Mouse (Mus musculus) liver, embryonic 11.5 days (tissue): ENCODE results near the gene Zbtb12. TPM values are rescaled to one million over a fixed set of nuclear protein-coding genes. Genes with fewer than 3 reads are reported as not detected.
"Not testable (repeated sequence)": the region's sequence is repeated elsewhere in the genome, so short reads cannot be mapped to it uniquely, and the experiment has no call there.

Experiments
- ATAC-seq: fragments of 200-750 bp; cut with Nextera tagmentation; replicated peaks from 2 replicates; pipeline ENCODE4 v1.8.0; 2017; ENCODE audit warnings: moderate number of reproducible peaks, mild to moderate bottlenecking, moderate TSS enrichment, moderate library complexity; ENCODE audit not compliant: low FRiP score
- DNase-seq: peaks from one replicate; pipeline ENCODE4 v3.0.0-alpha.2; 2017; ENCODE audit warnings: low spot score
- H3K27ac ChIP-seq: fragments of 300-500 bp; sonication (generic); 2 replicates; pipeline ENCODE4 v1.5.1; 2014; ENCODE audit warnings: mild to moderate bottlenecking, low read depth, low read length, control low read depth
- H3K27me3 ChIP-seq: fragments of 300-500 bp; sonication (generic); replicated peaks from 2 replicates; pipeline ENCODE4 v1.6.1; 2014; ENCODE audit warnings: low read length, mixed read lengths; ENCODE audit not compliant: control insufficient read depth, insufficient read depth
- H3K36me3 ChIP-seq: fragments of 300-500 bp; sonication (generic); 2 replicates; pipeline ENCODE4 v1.6.1; 2014; ENCODE audit warnings: mild to moderate bottlenecking, low read length, moderate library complexity, mixed read lengths; ENCODE audit not compliant: control insufficient read depth, insufficient read depth
- H3K4me1 ChIP-seq: fragments of 300-500 bp; sonication (generic); replicated peaks from 2 replicates; pipeline ENCODE4 v1.6.1; 2014; ENCODE audit warnings: low read length, mixed read lengths; ENCODE audit not compliant: control insufficient read depth, insufficient read depth
- H3K4me2 ChIP-seq: fragments of 300-500 bp; sonication (generic); 2 replicates; pipeline ENCODE4 v1.6.1; 2014; ENCODE audit warnings: mild to moderate bottlenecking, control low read depth, moderate library complexity
- H3K4me3 ChIP-seq: fragments of 300-500 bp; sonication (generic); 2 replicates; pipeline ENCODE4 v1.5.1; 2014; ENCODE audit warnings: low read depth, low read length, control low read depth
- H3K9ac ChIP-seq: fragments of 300-500 bp; sonication (generic); 2 replicates; pipeline ENCODE4 v1.6.1; 2014; ENCODE audit warnings: low read depth, low read length, control low read depth
- H3K9me3 ChIP-seq: fragments of 300-500 bp; sonication (generic); 2 replicates; pipeline ENCODE4 v1.6.1; 2016; ENCODE audit warnings: low read length, inconsistent platforms, mixed read lengths; ENCODE audit not compliant: control insufficient read depth
- WGBS: fragments of 180-500 bp; shearing (Covaris S2); extraction: QIAGEN DNeasy Blood & Tissue Kit; methylation state at CpG from one replicate; pipeline ENCODE4 v1.1.7; 2014; 5-methylcytosine and 5-hydroxymethylcytosine counted together
- polyA plus RNA-seq: library from polyadenylated mRNA; unstranded; fragments of >200 nt; fragmentation: Nextera tagmentation; extraction: Ambion mirVana; gene quantifications from 2 replicates; pipeline ENCODE4 v1.2.1, GENCODE M21; 2014

Gene Zbtb12
- polyA plus RNA-seq = 0.45 and 0.86 TPM in 2 replicates

DNA sequence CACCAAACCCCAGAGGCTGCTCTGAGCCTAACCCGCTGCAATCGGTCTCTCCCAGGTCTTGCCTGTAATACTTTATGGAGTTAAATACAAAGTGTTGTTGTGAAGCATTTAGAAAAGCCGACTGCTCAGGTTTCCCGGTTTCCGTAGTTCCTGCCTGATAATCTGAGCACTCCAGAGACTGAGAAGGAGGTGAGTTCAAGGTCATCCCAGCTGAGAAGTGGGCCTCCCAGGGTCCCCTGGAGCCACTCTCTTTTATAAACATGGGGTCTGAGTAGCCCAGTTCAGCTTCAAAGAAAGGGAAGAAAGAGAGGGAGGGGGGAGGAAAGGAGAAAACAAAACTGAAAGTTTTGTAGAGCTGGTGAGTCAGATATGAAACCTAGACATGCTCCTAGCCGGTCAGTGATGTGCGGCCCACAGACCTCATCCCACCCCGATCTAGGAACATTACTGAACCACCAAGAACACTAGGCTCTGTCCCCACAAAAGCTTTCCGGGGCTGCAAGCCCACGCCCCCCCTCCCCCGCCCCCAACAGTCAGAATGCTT, at the start of gene Zbtb12:
TSS of gene Zbtb12 (plus strand) at position 148 of the 544 bp plus-strand sequence.
- Histone ChIP-seq H3K4me2 (no peak within 1 kb of the TSS), H3K4me1 (peaks cover 5% of the 10 kb centered on the region; the same call in 1 of the 2 replicates), H3K27me3 (no peaks in the 10 kb centered on the region), H3K9ac (no peak within 1 kb of the TSS), H3K4me3 (no peak within 1 kb of the TSS), H3K27ac (no peak within 1 kb of the TSS), H3K36me3 (no peaks in the 10 kb centered on the region), H3K9me3 (no peaks in the 10 kb centered on the region)
- 67% methylated on average over 11 of the region's 11 CpGs for WGBS
- DNase-seq = no peak
- ATAC-seq = no peak

DNA sequence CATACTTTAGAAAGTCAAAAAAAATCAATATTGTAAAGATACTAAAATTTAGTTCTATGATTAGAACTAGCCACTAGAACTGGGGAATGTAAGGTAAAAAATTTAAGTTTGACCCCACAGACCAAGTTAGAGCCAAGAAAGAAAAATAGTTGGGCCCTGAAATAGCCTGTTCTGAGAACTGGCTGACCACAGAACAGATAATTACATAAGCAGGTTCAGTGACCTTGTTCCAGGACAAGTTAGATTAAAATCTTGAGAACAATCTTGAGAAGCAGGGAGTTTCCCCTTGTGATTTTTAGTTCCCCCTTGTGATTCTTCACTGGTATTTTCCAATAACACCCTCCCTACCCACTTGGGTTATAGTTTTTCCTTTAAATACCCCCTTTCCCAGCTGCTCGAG, 48.5 kb upstream of the Zbtb12 start:
- H3K4me1 ChIP-seq, H3K27me3 ChIP-seq, H3K9ac ChIP-seq, ATAC-seq, H3K4me3 ChIP-seq, H3K27ac ChIP-seq, H3K4me2 ChIP-seq, DNase-seq, H3K9me3 ChIP-seq: not testable (repeated sequence)
- peaks cover 28% of the 10 kb centered on the region for H3K36me3 ChIP-seq
- 89% methylated on average over 1 of the region's 1 CpGs for WGBS

DNA sequence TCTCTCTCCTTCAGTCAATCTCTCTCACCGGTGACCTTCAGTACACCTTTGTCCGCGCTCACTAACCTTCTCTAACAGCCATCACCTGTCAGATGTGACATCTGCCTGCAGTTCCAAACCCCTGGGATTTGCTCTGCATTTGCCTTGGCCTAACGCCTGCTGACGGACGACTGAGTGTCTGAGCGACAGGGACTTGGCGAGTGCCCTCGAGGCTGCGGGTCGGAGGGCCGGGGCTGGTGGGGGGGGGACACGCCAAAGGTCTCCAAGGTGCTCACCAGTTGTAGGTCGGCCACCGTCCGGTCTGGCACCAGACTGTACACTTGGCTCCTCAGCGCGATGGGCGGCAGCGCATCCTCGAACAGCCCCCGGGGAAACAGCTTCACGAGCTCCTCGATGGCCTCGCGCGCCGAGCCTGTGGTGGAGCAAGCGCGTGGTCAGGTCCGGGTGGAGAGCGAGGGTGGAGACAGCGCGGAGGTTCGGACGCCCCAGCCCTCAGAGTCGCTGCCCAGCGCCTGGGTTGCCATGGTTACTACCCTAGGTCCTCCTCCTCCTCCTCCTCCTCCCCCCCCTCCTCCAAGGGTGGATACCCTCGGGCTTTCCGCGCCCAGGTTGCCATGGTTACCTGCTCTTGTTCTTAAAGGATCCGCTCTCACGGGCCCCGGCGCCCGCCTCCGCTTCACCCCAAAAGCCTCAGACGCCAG, 43.0 kb upstream of the Zbtb12 start:
- Histone ChIP-seq H3K4me2 (peak overlapping the region; percentile 92), H3K27me3 (no peaks in the 10 kb centered on the region), H3K9ac (peak overlapping the region; percentile 66), H3K9me3 (no peaks in the 10 kb centered on the region), H3K36me3 (peaks cover 10% of the 10 kb centered on the region), H3K4me3 (peak overlapping the region; percentile 71), H3K4me1 (peaks cover 24% of the 10 kb centered on the region), H3K27ac (no peak overlapping the region; the same call in 1 of the 2 replicates)
- ATAC-seq (peak; percentile 78), DNase-seq (no peak)
- WGBS = 5% methylated on average over 45 of the region's 48 CpGs

DNA sequence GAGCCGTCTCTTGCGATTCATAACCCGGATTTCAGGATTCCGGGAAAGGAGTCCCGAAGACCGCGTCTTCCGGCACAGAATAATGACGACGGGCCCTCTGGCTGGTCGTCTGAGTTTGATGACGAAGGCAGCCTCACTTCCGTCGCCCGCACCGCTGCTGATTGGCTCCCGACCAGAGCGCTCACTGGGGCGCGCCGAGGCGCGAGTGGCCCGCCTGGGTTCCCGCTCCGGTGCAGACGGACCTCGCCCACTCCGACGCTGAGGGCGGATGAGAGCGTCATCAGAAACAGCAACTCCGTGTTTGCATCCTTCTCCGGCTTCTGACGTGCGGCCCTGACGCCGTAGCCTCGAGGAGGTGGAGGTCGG, 42.4 kb upstream of the Zbtb12 start, which contains the start of the genes Stk19 and Dxo:
TSS of gene Stk19 (minus strand) at position 90 of the 366 bp plus-strand sequence.
TSS of gene Dxo (plus strand) at position 164 of the 366 bp plus-strand sequence.
- H3K36me3 ChIP-seq = peaks cover 13% of the 10 kb centered on the region; the same call in 1 of the 2 replicates
- under 1% methylated on average over 40 of the region's 40 CpGs for WGBS
- peak; percentile 95 for DNase-seq
- peaks cover 27% of the 10 kb centered on the region for H3K4me1 ChIP-seq
- ATAC-seq = peak; percentile 92
- H3K4me2 ChIP-seq = peak within 1 kb of the TSS; percentile 92
- H3K27me3 ChIP-seq = no peaks in the 10 kb centered on the region
- H3K9me3 ChIP-seq = no peaks in the 10 kb centered on the region
- peak within 1 kb of the TSS; percentile 71 for H3K4me3 ChIP-seq
- H3K27ac ChIP-seq = peak within 1 kb of the TSS; percentile 57
- peak within 1 kb of the TSS; percentile 74 for H3K9ac ChIP-seq

DNA sequence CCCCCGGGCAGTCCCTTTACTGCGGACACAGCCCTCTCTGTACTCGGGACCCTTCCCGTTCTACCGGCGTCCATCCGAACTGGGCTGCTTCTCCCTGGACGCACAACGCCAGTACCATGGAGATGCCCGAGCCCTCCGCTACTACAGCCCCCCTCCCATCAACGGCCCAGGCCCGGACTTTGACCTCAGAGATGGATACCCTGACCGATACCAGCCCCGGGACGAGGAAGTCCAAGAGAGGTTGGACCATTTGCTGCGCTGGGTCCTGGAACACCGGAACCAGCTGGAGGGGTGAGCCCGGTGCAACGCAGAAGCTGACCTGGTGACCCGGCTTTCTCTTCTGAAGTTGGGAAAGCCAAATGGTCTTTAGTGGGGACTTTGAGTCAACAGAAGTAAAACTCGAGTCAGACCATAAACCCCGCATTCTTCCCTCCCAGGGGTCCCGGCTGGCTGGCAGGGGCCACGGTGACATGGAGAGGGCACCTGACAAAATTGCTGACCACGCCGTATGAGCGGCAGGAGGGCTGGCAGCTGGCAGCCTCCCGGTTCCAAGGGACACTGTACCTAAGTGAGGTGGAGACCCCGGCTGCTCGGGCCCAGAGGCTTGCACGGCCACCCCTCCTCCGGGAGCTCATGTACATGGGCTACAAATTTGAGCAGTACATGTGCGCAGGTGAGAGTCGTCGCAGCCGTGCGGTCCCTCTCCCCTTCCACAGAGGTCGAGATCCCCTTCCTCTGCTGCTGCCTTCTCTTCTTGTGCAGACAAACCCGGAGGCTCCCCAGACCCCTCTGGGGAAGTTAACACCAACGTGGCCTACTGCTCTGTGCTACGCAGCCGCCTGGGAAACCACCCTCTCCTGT, 41.6 kb upstream of the Zbtb12 start:
- Histone ChIP-seq H3K4me3 (peak overlapping the region; percentile 71), H3K27ac (peak overlapping the region; percentile 57), H3K4me1 (peaks cover 27% of the 10 kb centered on the region), H3K36me3 (peaks cover 17% of the 10 kb centered on the region; the same call in 1 of the 2 replicates), H3K27me3 (no peaks in the 10 kb centered on the region), H3K9me3 (no peaks in the 10 kb centered on the region), H3K9ac (peak overlapping the region; percentile 74), H3K4me2 (peak overlapping the region; percentile 92)
- 35% methylated on average over 43 of the region's 43 CpGs for WGBS
- ATAC-seq (0 out of 2 replicates have a peak, but pooled peaks have one; percentile 4), DNase-seq (no peak)

DNA sequence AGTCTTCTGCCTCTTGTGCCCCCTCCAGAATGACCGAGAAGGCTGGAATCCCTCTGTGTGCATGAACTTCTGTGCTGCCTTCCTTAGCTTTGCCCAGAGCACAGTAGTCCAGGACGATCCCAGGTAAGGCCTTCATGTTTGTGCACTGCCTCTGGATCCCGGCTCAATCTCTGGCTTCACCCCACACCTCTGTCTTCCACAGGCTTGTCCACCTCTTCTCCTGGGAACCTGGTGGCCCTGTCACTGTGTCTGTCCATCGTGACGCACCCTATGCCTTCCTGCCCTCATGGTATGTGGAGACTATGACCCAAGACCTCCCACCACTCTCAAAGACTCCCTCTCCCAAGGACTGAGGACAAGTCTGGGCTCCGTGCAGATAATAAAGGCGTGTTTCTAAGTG, 40.5 kb upstream of the Zbtb12 start:
- H3K4me2 ChIP-seq = 0 out of 2 replicates have a peak overlapping the region, but pooled peaks have one; percentile 22

DNA sequence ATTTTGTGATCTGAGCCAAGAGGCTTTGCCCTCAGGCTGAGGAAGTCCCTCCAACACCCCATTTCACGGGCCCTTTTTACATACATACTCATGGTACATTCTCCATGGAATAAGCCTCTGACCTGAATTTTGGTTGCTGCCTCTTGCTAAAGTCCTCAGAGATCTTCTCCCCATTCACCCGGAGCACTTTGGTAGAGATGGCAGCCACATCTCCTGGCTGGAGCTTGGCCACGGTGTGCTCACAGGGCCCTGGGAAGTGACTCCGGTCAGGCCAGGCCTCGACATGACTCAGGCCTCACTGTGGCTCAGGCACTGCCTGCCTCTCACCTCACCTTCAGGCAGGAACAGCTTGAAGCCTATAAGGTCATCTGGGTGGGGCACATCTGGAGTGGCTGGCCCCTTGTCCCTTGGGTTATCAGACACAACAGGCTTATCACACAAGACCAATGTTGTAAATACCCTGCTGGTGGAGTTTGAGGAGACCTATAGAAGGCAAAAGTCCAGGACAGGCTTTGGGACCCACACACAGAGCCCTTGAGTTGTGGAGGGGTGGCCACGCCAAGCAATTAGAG, 38.5 kb upstream of the Zbtb12 start:
- ATAC-seq (peak; percentile 39), DNase-seq (no peak)
- WGBS = 72% methylated on average over 6 of the region's 6 CpGs
- Histone ChIP-seq H3K9me3 (no peaks in the 10 kb centered on the region), H3K36me3 (peaks cover 30% of the 10 kb centered on the region; the same call in 1 of the 2 replicates), H3K27ac (peak overlapping the region; percentile 51), H3K27me3 (no peaks in the 10 kb centered on the region), H3K4me3 (no peak overlapping the region), H3K4me2 (peak overlapping the region; percentile 24), H3K9ac (peak overlapping the region; percentile 35), H3K4me1 (peaks cover 24% of the 10 kb centered on the region)

More for the DNA sequence above, 40.5 kb upstream of the Zbtb12 start:
- ATAC-seq (no peak), DNase-seq (no peak)
- H3K4me1 ChIP-seq = peaks cover 27% of the 10 kb centered on the region
- H3K9me3 ChIP-seq = no peaks in the 10 kb centered on the region
- H3K9ac ChIP-seq = no peak overlapping the region; the same call in 1 of the 2 replicates
- no peak overlapping the region for H3K27ac ChIP-seq
- no peaks in the 10 kb centered on the region for H3K27me3 ChIP-seq
- peaks cover 21% of the 10 kb centered on the region; the same call in 1 of the 2 replicates for H3K36me3 ChIP-seq
- WGBS = 89% methylated on average over 7 of the region's 7 CpGs
- H3K4me3 ChIP-seq = no peak overlapping the region

DNA sequence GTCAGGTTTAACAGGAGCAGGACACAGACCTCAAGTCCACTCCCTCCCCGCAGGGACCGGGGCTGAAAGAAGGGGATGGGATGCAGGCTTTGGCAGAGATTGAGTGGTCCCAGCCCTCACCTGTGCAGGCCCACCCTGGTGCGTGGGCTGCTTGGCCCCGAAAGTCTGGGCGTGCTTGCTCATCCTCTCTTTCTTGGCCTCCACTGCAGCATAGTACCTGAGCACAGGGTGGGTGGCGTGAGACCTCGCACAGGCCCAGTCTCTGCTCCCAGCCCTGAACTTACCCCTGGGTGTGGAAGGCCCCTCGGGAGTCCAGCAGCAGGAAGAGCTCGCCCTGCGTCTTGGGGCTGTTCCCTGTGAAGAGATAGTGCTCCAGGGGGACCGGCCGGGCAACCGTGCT, 34.4 kb upstream of the Zbtb12 start:
- Histone ChIP-seq H3K4me2 (no peak overlapping the region), H3K4me1 (peaks cover 16% of the 10 kb centered on the region), H3K27ac (no peak overlapping the region), H3K9ac (no peak overlapping the region), H3K4me3 (no peak overlapping the region), H3K9me3 (no peaks in the 10 kb centered on the region), H3K27me3 (no peaks in the 10 kb centered on the region), H3K36me3 (peaks cover 44% of the 10 kb centered on the region)
- ATAC-seq = no peak
- 90% methylated on average over 13 of the region's 13 CpGs for WGBS
- DNase-seq = no peak
